Mouse (Mus musculus): ENCODE results near the gene Ache. TPM values are rescaled to one million over a fixed set of nuclear protein-coding genes. Genes with fewer than 3 reads are reported as not detected.
A peak's percentile ranks its signal among the peaks of the same experiment; 100 is the strongest.

Ache gene
- total and polyA plus RNA-seq, 2 experiments from 2014 or later = 132 to 174 TPM

DNA sequence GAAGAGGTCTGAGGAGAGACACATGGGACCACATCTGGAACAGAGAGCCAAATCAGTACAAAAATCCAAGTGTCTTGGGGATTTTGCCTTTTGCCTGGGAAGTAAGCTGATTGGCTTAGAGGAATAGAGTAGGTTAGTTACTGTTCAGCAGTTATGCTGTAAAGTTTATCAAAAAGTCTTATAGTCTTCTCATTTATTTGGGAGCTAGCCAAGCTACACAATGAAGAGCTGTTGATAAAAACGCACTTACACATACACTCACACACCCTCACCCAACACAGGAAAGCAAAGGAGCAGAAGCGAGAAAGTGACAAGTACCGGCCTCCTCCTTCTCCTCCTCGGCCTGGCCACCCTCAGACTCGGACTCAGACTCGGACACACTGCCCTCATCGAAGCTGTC lies 11.9 kb downstream of the Ache start:
- no peaks in the 10 kb centered on the region for H3K27me3 ChIP-seq (ENCODE audit: insufficient read depth, low read length)
- peaks cover 5% of the 10 kb centered on the region for H3K4me1 ChIP-seq (ENCODE audit: insufficient read depth, low read length)
- no peak for ATAC-seq (ENCODE audit: low FRiP score)
- H3K27ac ChIP-seq (ENCODE audit: low read depth, low read length) = no peak overlapping the region
- peaks cover 76% of the 10 kb centered on the region for H3K36me3 ChIP-seq (ENCODE audit: insufficient read depth, low read length)
- H3K4me3 ChIP-seq (ENCODE audit: low read depth, low read length) = no peak overlapping the region
- WGBS = 74% methylated on average over 7 of the region's 7 CpGs
- no peak for DNase-seq (ENCODE audit: low spot score)
- no peak overlapping the region for H3K4me2 ChIP-seq (ENCODE audit: low read depth, low read length, poor library complexity, severe bottlenecking)
- no peak for TF ChIP-seq CTCF (IDR thresholded peaks at IDR 0.05)
- no peak overlapping the region for H3K9ac ChIP-seq (replicated peaks; ENCODE audit: low read length, poor library complexity, severe bottlenecking)
- H3K9me3 ChIP-seq (ENCODE audit: low read length) = no peaks in the 10 kb centered on the region

DNA sequence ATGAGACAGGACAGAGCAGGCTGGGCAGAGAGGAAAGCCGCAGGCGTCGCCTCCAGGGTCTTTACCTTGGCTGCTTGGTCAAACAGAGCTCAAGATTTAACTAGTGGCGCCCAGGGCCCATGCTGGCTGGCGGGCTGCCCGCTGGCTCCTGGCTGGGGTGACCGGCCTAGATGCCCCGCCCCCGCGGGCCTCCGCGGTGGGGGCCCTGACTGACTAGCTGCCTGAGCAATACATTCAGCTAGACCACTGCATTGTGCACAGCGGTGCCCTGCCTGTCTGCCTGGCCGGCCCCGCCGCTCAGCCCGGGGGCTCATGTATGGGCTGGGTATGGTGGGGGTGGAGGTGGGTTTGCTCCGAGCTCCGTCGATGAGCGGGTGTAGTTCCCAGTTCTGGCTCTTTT lies 13.9 kb downstream of the Ache start:
- WGBS = 57% methylated on average over 21 of the region's 21 CpGs
- H3K27me3 ChIP-seq (ENCODE audit: insufficient read depth, low read length) = no peaks in the 10 kb centered on the region
- H3K4me1 ChIP-seq (ENCODE audit: insufficient read depth, low read length) = peaks cover 7% of the 10 kb centered on the region
- no peak overlapping the region for H3K27ac ChIP-seq (ENCODE audit: low read depth, low read length)
- peaks cover 69% of the 10 kb centered on the region for H3K36me3 ChIP-seq (ENCODE audit: insufficient read depth, low read length)
- DNase-seq (ENCODE audit: low spot score) (peak; percentile 32), ATAC-seq (ENCODE audit: low FRiP score) (no peak)
- no peak for TF ChIP-seq CTCF (IDR thresholded peaks at IDR 0.05)
- H3K4me3 ChIP-seq (ENCODE audit: low read depth, low read length) = no peak overlapping the region
- H3K9ac ChIP-seq (replicated peaks; ENCODE audit: low read length, poor library complexity, severe bottlenecking) = no peak overlapping the region; the same call in 1 of the 2 replicates
- H3K9me3 ChIP-seq (ENCODE audit: low read length) = no peaks in the 10 kb centered on the region
- H3K4me2 ChIP-seq (ENCODE audit: low read depth, low read length, poor library complexity, severe bottlenecking) = no peak overlapping the region

DNA sequence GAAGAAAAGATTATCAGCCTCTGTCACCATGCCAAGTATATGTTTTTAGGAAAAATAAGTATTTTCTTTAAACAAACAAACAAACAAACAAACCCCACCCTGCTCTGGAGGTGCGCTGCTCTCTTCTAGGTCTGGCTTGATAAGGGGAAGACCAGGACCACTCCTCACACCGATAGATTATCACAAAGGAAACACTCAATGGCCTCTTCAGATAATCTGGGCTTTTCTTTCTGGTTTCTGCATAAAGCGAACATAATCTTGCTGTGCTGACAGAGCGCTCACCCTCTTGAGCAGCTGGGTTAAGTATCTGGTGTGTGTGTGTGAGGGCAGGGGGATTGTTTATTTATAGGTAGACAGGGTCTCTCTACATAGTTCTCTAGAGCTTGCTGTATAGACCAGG lies 16.3 kb downstream of the Ache start:
- Histone ChIP-seq H3K27me3 (ENCODE audit: insufficient read depth, low read length) (no peaks in the 10 kb centered on the region), H3K9me3 (ENCODE audit: low read length) (no peaks in the 10 kb centered on the region), H3K36me3 (ENCODE audit: insufficient read depth, low read length) (peaks cover 46% of the 10 kb centered on the region), H3K4me1 (ENCODE audit: insufficient read depth, low read length) (peaks cover 15% of the 10 kb centered on the region), H3K4me2 (ENCODE audit: low read depth, low read length, poor library complexity, severe bottlenecking) (no peak overlapping the region), H3K27ac (ENCODE audit: low read depth, low read length) (no peak overlapping the region), H3K9ac (replicated peaks; ENCODE audit: low read length, poor library complexity, severe bottlenecking) (no peak overlapping the region), H3K4me3 (ENCODE audit: low read depth, low read length) (no peak overlapping the region)
- no peak for TF ChIP-seq CTCF (IDR thresholded peaks at IDR 0.05)
- WGBS = 81% methylated on average over 4 of the region's 4 CpGs
- DNase-seq (ENCODE audit: low spot score) = no peak
- no peak for ATAC-seq (ENCODE audit: low FRiP score)

DNA sequence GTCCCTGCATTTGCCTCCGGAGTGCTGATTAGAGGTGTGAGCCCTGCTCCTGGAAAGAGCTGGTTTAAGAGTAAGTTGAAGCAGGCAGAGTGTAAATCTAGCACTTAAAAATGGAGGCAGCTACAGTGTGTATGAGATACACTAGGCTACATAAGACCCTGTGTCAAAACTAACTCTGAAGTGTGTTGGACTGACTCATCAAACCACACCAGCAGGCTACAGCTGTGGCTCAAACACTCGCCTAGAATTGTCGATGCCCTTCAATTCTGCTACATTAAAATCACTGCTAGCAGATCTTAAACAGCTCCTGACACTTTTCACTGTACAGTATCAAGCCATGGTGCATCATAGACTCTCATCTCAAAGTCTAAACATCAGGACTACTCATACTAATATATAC lies 16.8 kb downstream of the Ache start:
- WGBS = 86% methylated on average over 3 of the region's 3 CpGs
- 0 out of 2 replicates have a peak overlapping the region, but pooled peaks have one; percentile 14 for H3K9ac ChIP-seq (replicated peaks; ENCODE audit: low read length, poor library complexity, severe bottlenecking)
- no peak overlapping the region for H3K4me2 ChIP-seq (ENCODE audit: low read depth, low read length, poor library complexity, severe bottlenecking)

DNA sequence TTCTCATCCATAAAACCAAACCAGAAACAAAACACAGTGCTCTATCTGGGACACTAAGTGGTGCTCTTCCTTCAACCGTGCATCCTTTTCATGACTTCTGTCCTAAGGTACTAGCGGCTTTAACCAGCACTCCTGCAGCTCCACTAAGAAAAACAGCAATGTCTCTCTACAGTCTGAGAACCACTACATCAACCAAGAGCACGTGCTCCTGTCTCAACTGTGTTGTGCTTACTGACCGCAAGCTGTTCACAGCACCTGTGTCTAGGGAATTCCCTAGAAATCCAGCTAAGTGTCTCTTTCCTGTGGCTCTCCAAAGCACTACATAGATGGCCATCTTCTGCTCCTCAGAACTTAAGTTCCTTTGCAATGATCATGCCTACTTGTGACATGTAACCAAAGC lies 17.5 kb downstream of the Ache start:
- Histone ChIP-seq H3K4me3 (ENCODE audit: low read depth, low read length) (no peak overlapping the region), H3K9ac (replicated peaks; ENCODE audit: low read length, poor library complexity, severe bottlenecking) (no peak overlapping the region), H3K9me3 (ENCODE audit: low read length) (no peaks in the 10 kb centered on the region), H3K4me1 (ENCODE audit: insufficient read depth, low read length) (peaks cover 15% of the 10 kb centered on the region), H3K27ac (ENCODE audit: low read depth, low read length) (no peak overlapping the region), H3K27me3 (ENCODE audit: insufficient read depth, low read length) (no peaks in the 10 kb centered on the region), H3K36me3 (ENCODE audit: insufficient read depth, low read length) (peaks cover 34% of the 10 kb centered on the region), H3K4me2 (ENCODE audit: low read depth, low read length, poor library complexity, severe bottlenecking) (peak overlapping the region; percentile 16)
- ATAC-seq (ENCODE audit: low FRiP score) (no peak), DNase-seq (ENCODE audit: low spot score) (no peak)
- WGBS = 73% methylated on average over 4 of the region's 4 CpGs
- TF ChIP-seq CTCF (IDR thresholded peaks at IDR 0.05) = no peak

More for the DNA sequence above, 16.8 kb downstream of the Ache start:
- no peaks in the 10 kb centered on the region for H3K9me3 ChIP-seq (ENCODE audit: low read length)
- TF ChIP-seq CTCF (IDR thresholded peaks at IDR 0.05) = no peak
- H3K27ac ChIP-seq (ENCODE audit: low read depth, low read length) = no peak overlapping the region
- no peaks in the 10 kb centered on the region for H3K27me3 ChIP-seq (ENCODE audit: insufficient read depth, low read length)
- DNase-seq (ENCODE audit: low spot score) (no peak), ATAC-seq (ENCODE audit: low FRiP score) (no peak)
- peaks cover 41% of the 10 kb centered on the region for H3K36me3 ChIP-seq (ENCODE audit: insufficient read depth, low read length)
- no peak overlapping the region for H3K4me3 ChIP-seq (ENCODE audit: low read depth, low read length)
- peaks cover 15% of the 10 kb centered on the region for H3K4me1 ChIP-seq (ENCODE audit: insufficient read depth, low read length)

GRCm38 (mm10) chr5:137305822-137306221 lies 18.5 kb downstream of the Ache start:
- Histone ChIP-seq H3K9ac (replicated peaks; ENCODE audit: low read length, poor library complexity, severe bottlenecking) (0 out of 2 replicates have a peak overlapping the region, but pooled peaks have one; percentile 2), H3K36me3 (ENCODE audit: insufficient read depth, low read length) (peaks cover 24% of the 10 kb centered on the region), H3K27ac (ENCODE audit: low read depth, low read length) (no peak overlapping the region), H3K4me3 (ENCODE audit: low read depth, low read length) (peak overlapping the region; percentile 86; the same call in 1 of the 2 replicates), H3K4me2 (ENCODE audit: low read depth, low read length, poor library complexity, severe bottlenecking) (peak overlapping the region; percentile 71), H3K4me1 (ENCODE audit: insufficient read depth, low read length) (peaks cover 15% of the 10 kb centered on the region), H3K27me3 (ENCODE audit: insufficient read depth, low read length) (no peaks in the 10 kb centered on the region), H3K9me3 (ENCODE audit: low read length) (no peaks in the 10 kb centered on the region)
- DNase-seq (ENCODE audit: low spot score) (no peak), ATAC-seq (ENCODE audit: low FRiP score) (no peak)
- 75% methylated on average over 3 of the region's 3 CpGs for WGBS
- no peak for TF ChIP-seq CTCF (IDR thresholded peaks at IDR 0.05)

All from midbrain, postnatal 0 days (tissue).